Mouse (Mus musculus) thymus, postnatal 10 days (tissue): ENCODE measurements around the gene Gm42791.
A peak's percentile ranks its signal among the peaks of the same experiment; 100 is the strongest.

ENCODE experiments used
- DNase-seq, 2 experiments: peaks; one replicate each; pipeline ENCODE4 v3.0.0; 2021; ENCODE audit warnings: low spot score in 2 of 2

Gene Gm42791

DNA sequence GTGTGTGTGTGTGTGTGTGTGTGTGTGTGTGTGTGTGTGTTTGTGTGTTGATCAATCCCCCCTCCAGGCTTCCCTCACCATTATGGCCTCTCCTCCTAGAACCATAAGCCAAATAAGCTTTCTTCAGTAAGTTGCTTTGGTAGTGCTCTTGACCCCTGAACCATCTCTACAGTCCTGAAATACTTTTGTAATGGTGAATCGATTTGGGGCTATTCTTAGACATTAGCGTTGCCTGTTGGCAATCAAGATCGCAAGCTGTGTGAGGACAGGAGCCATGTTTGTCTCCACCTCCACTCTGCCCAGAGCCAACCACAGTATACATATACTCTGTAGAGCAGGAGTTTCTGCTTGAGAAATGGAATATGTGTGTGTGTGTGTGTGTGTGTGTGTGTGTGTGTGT lies 14.2 kb upstream of the Gm42791 start:
- DNase-seq: no peak

DNA sequence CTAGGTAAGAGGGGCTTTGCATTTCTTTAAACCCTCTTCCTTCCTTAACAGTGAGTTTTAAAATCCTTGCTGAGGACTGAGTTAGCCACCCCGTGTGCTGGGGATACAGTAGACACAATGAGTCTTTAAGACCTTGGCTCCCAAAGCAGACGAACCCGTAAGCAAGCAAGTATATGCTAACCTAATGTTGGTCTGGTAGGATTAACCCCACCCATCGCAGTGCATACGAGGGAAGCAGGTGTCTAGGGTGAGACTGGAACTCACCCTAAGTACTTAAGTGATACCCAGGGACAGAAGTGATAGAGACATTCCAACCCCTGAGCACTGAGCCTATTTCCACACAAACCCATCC lies 12.3 kb upstream of the Gm42791 start:
- no peak for DNase-seq

DNA sequence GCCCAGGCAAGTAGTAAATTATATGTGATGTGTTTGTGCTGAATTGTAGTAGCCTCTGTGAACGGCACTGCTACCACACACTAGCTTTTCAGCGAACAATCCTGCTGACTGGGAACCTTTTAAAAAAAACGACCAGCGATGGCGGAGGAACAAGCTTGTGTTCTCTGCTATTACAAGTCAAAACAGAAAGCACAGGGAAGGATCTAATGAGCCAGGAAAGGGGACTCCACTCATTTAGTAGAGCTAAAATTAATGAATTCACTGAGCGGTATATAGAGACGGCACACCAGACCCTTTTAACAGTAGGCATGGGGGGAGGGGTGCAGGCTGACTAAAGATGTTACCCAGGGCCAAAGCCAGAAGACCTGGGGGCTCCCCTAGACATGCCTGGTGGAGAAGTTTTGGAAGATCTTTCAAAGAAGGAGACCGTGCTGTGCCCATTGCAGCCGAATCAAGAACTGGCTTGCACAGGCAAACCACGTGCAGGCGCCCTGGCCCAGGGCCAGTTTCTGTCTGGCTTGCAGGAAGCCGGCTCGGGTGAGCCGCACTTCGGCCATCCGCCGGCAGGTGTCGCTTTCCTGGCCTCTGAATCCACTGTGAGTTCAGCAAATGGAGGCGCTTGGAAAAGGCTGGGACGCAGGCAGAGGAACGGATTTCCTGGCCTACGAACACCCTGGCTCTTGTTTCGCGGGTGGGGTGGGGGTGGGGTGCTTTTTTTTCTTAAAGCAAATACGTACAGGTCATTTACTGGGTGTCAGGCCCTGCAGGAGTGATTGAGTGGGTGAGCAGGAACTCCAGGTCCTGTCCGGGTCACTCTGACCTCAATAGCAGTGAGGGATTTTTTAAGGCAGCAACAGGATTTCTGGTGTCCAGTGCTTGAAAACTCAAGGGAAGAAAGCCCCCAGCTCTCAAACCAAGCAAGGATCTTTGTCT lies 11.7 kb upstream of the Gm42791 start:
- DNase-seq: peak; percentile 89 to 97

DNA sequence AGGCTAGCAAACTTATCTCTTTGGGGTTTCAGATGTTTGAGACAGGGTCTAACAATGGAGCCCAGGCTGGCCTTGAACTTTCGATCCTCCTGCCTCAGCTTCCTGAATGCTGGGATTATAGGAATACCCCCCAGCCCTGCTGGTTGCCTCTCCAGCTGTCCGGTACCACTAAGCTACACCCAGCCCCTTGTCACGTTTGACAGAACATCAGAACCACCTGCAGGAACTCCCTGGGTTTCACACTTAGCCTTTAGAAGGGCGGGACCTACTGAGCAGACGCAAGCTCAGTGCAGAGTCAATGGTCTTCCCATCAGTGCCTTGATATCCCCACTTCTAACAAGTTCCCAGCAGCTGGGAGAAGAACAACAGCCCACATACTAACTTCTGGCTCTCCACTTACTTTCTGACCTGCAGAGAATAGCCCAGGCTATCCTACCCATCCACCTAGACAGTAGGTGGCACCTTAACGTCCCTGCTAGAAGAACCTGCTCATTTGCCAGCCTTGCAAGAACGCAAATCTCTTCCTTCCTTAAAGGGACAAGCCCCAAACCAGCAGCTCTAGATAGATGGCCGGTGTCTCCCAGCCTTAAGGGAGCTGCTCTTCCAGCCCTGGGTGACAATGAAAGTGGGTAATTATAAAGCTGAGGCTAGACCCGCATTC lies 10.9 kb upstream of the Gm42791 start:
- no peak for DNase-seq

DNA sequence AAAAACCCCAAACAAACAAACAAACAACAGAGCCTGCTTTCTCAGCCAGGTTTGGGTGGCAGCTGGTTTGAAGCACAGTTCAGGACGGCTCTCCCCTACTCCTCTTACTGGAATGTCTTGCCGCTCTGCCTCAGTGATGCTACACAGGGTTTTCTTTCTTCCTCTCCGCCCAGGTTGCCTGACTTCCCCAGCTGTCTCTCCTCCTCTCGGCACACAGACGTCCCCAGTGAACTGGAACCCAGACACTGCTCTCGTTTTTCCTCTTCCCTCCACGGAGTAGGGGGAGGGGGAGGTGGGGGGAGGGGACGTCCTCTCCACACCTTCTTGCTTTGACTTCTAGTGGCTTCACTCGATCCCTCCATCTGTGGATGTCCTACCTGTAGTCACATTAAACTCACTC lies 10.1 kb upstream of the Gm42791 start:
- DNase-seq: peak in 1 of 2 experiments; percentile 42

DNA sequence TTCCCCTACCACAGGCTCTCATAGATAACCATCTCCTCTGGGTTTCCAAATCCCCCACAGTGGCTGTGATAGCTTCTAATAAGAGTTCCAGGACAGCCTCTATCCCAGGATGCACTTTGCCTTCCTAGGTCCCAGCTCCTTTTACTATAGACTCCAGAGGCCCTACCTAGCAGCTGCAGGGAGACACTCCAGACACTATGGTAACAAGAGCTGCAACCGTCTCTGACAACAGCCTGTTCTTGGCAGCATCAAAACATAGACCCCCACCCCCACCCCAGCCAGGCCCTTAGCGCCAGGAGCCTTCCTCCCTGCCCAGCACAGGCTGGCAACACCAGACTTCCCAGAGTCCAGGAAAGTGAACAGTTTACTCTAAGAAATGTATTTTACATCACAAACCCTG lies 8.2 kb upstream of the Gm42791 start:
- DNase-seq: no peak

DNA sequence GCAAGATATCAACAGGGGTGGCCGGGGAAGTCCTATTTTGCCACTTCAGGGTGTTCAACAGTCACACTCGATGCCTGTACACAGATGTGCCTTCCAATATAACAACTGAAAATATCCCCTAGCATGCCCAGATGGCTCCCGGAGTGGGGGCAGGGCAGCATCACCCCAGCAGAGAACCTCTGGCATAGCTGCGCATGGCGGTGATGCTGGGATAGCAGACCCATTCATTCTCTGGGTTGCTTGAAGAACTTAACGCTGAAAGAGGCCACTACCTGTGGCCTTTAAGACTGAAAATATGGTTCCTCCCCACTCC lies 7.8 kb upstream of the Gm42791 start:
- DNase-seq: no peak

DNA sequence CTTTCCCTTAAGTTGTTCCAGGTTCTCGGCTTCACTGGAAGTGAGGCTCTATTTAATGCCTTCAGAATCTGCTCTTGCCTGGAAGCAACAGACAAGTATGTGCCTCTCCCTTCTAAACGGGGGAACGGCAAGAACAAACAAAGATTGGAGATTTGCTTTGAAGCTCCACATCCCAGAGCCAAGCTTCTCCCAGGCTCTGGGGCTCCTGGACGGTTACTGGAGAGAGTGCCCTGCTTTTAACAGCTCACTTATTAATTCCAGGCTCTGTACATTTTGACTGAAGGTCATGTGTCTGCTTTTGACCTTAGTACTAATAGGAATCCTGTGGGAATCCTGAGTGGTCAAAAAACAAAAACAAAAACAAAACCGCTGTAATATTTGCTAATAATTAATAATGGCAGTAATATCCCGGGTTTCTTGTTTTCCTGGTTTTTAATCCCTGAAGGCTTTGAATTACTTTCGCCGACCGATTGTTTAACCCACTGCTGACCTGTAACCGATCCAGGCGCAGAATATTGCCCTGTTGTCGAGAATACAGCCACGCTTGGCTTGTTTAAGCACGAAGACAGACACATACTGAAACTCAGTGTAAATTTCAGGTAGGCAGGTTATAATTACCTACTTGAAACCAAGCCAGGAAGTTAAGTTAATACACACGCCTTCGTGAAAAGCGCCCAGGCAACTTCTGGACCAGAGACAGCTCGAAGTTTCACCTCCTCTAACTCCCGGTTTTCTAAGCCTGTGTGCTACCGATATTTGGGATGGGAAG lies 7.3 kb upstream of the Gm42791 start:
- DNase-seq: no peak

DNA sequence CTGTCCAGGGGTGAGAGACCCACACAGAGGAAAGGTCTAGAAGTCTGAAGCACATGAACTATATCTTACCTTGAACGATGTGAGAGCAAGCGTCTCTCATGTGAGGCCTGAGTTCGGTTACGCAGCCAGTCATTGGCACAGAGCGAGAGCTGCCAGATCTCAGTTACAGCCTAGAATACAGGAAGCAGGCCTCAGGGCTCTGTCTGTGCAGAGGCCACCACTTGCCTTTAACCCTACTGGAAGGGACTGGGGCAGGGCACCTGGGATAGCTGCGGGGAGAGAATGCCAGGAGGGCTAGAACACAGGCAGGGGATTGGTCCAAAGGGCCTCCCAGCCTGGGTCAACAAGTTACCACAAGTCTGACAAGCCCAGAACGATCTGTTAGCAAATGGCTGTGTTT lies 4.9 kb upstream of the Gm42791 start:
- DNase-seq: peak in 1 of 2 experiments; percentile 28

DNA sequence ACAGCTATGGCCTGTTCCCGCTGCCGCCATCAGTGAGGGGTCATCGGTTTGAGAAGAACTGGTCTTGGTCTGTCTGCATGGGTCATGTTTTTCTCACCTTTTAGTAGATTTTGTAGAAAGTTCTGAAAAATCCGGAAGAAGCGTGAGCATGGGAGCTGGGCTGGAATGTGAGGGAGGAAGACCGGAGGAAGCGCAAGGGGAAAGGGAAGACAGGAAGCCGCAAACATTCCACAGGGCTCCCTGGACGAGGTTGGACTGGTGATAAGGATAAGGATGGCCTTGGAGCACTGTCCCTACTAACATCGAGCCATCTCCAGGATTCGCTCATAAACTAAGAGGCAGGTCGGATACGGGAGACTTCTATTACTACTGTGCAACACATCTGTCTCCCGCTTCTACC lies 3.6 kb upstream of the Gm42791 start:
- DNase-seq: no peak

DNA sequence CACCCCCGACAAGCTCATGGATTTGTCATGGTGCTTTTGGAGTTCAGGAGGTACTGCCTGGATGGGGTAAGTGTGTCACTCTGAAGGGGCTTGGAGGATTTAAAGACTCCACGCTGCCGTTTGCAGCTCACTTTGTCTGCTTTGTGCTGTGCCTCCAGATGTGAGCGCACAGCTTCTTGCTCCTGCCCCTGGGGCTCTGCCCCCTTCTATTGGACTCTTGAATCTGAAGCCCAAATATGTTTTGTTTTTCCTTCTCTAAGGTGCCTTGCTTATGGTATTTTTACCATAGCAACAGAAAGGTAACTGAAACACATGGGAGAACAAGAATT lies 1.7 kb upstream of the Gm42791 start:
- peak in 1 of 2 experiments; percentile 41 for DNase-seq

DNA sequence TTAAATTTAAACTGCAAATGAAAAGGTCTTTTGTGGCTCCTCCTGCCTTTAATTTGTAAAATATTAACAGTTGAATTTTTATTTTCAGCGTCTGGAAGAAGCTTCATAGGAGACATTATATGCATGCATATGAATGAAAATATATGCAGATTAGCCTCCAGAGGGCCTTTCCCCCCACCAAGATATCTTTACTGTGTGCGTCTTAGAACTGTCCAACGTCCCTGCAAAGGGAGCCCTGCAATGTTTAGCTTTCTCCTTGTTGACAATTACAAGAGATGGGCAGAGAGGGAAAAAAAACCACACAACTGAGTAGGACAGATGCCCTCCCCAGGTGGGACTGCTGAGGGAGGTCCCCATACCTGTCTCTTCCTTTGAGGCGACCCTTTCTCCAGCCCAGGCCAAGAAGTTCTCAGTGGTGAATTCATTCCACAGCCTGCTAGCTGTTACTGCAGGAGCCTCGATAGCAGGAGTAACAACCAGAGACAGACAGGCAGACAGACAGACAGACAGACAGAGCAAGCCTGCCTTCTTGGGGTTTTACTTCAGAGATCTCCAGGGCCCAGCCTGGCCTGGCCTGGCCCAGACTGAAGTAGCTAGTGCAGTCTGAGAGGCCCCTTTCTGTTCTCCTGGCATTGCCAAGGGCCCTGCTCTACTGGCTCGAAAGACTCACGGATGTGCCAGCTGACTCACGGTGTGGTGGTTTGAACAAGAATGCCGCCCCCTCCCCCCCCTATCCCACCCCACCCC lies 1.2 kb upstream of the Gm42791 start:
- DNase-seq: peak in 1 of 2 experiments; percentile 41

DNA sequence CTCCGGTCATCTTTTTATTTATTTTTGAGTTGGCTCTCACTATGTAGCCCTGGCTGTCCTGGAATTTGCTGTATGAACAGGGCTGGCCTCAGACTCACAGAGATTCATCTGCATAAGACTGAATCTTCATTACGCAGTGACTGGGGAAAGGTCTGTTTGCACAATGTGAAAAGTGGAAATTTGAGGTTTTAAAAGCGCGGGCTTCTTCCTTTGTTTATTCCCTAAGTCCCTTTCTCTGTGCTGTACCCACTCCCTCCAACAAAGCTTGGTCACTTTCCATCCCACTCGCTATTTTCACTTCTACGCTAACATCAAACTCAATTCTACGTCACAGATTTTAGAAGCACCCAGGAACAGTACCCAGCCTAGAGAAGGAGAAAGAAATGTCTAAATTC lies 639 bp downstream of the Gm42791 start:
- DNase-seq: no peak

DNA sequence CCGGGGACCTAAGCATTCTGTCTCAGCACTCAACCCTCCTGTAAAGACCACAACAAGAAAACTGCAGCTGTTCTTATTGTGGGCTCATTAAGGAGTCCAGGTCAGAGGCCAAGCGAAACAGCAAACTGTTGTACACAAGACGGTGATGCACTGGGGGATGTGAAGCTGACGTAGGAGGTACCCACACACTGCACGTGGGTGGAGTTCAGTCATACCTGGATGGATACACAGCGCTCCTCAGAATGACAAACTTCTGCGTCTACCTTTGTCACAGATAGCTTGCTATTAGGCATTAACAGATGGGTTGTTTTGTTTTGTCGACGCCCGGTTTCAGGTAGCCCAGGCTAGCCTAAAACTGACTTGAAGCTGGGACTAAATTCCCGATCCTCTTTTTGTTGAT lies 2.3 kb downstream of the Gm42791 start:
- DNase-seq: no peak

DNA sequence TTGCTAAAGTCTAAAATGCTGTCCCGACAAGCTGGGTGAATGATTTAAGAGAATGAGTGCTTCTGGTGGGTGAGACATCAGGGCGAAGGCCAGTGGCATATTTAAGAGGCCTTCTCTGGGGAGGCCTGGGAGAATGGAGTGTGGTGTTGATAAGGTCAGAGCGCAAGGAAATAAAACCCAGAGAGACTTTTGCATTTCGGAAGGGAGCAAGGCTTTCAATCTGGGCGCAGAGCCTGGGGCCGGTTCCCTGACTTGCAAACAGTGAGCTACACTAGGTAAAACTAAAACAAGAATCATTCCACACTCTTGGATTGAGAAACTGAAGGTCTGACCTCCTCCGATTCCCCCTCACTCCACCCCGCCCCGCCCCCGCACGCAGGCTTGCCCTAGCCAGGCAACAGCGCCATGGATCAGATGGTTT lies 4.0 kb downstream of the Gm42791 start:
- no peak for DNase-seq

DNA sequence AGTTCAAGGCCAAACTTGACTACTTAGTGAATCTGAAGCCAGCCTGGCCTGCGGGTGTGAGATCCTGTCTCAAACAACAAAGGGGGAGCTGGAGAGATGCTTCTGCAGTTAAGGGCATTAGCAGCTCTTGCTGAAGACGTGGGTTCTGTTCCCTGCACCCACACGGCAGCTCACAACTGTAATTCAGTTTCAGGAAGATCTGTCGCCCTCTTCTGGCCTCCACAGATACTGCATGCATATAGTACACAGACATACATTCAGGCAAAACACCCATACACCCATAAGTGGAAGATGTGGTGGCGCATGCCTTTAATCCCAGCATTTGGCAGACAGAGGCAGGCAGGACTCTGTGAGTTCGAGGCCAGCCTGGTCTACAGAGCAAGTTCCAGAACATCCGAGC lies 5.5 kb downstream of the Gm42791 start:
- DNase-seq: no peak

DNA sequence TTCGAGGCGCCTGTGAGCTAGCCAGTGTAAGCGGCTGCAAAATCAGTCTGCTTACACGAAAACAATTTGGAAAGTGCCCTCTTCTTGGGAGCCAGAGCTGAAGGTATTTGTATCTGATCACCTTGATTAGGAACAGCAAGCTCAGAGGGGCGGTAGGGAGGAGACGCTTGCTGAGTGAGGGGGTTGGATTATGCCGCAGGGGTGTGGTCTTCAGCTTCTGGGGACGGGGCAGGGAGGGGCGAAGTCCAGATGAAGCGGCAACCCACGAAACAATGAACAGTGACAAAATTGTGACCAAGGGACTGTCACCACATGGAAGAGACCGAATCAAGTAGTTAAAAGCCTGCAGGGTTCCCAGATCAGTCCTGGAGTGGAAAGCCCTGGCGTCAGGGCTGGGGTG lies 10.0 kb downstream of the Gm42791 start:
- no peak for DNase-seq

DNA sequence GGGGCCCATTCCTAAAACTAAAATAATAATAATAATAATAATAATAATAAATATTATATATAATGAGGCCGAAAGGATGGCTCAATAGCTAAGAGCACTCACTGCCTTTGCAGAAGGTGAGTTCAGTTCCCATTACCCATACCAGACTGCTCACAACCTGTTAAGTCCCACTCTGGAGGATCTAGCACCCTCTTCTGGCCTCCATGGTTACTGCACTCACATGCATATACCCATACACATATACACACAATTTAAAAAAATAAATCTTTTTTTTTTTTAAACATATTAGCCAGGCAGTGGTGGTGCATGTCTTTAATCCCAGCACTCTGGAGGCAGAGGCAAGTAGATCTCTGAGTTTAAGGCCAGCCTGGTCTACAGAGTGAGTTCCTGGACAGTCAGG lies 11.3 kb downstream of the Gm42791 start:
- no peak for DNase-seq

DNA sequence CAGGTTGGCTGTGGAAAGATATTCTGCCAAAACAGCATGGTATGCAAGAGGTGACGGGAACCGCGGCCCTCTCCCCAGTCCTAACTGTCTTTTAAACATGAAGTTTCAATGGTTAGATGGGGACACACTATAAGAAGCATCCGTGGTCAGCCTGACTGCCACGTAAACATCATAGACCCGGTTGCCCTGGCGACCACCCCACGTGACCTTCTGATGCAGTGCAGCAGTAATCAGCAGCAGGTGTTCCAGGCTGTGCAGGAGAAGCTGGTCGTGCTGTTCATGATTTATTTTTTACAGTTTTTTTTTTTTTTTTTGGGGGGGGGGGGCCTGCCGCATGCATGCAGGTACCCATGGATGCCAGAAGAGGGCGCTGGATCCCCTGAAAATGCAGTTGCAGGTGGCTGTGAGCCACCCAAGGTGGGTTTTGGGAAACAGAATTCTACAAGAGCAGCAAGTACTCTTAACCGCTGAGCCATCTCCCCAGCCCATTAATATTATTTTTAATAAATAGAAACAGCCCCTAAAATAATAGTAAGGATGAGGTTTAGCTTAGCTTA lies 11.8 kb downstream of the Gm42791 start:
- no peak for DNase-seq

DNA sequence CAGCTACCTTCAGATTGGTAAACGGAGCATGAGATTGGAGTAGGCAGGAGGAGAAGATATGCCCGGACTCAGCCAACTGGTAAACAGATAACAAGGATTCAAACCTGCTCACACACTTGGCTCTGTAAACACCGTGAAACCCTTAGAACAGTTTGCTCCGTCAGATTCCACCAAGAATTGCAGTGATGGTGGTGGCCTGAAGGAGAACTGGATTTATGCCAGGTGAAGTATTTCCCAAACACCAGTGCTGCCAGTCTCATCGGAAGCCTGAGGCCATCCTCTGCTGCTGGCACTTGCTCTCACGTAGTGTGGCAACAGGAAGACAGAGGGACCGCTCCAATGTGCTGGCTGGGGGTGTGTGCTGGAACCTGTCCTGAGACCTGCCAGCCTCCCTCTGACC lies 12.6 kb downstream of the Gm42791 start:
- DNase-seq: no peak

DNA sequence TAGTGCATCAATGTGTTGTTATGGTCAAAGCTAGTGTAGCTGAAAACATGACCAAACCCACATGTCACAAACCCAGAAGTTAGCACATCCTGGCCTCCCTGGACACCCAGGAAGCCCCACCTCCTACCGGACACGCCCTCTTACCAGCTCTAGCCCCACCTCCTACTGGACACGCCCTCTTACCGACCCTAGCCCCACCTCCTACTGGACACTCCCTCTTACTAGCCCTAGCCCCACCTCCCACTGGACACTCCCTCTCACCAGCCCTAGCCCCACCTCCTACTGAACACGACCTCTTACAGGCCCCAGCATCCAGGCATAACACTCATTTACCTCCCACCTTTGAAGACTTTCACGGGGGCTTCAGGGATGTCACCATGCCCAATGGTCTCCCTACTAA lies 14.3 kb downstream of the Gm42791 start:
- no peak for DNase-seq
